Mouse (Mus musculus): ENCODE measurements around the gene Galnt7. TPM values are rescaled to one million over a fixed set of nuclear protein-coding genes. Genes with fewer than 3 reads are reported as not detected.

Gene Galnt7
- total RNA-seq, 2 experiments from 2014 or later = 3.5 to 4.9 TPM

Other genes starting within 250 kb of the Galnt7 start
- not detected for gene Scrg1, start 197.1 kb downstream of the Galnt7 start, total RNA-seq (2021)
- gene Sap30, start 165.2 kb downstream of the Galnt7 start, total RNA-seq (2021) = 10 to 100 TPM; 16.7 to 26.8 TPM
- gene Hmgb2, start 141.1 kb downstream of the Galnt7 start, total RNA-seq (2021) = 10 to 100 TPM; 19.2 to 21.8 TPM

Measured in gastrocnemius, postnatal 14 days (tissue).